Mouse (Mus musculus): ENCODE measurements at regions not wholly inside any gene's neighbourhood (a gene's known extent, or its start where the extent isn't known, plus 50 kb on each side); places are given as distances from the start of the nearest gene placed in this dataset.
"Not testable (repeated sequence)": the region's sequence is repeated elsewhere in the genome, so short reads cannot be mapped to it uniquely, and the experiment has no call there.

- TF ChIP-seq POLR2A (IDR thresholded peaks at IDR 0.05; ENCODE audit: insufficient read depth, low read length) (no peak), CTCF (IDR thresholded peaks at IDR 0.05; ENCODE audit: low read depth, low read length) (no peak), EP300 (IDR thresholded peaks at IDR 0.05; ENCODE audit: insufficient read depth, low read depth, low read length) (no peak)
- Histone ChIP-seq H3K4me1 (ENCODE audit: control insufficient read depth, insufficient read depth, low read length) (no peaks in the 10 kb centered on the region), H3K36me3 (ENCODE audit: control insufficient read depth, insufficient read depth, low read length, poor library complexity, severe bottlenecking) (no peaks in the 10 kb centered on the region)
Measured at GRCm38 (mm10) chr13:50954671-50955070, 146.0 kb upstream of the Spin1 start.

GRCm38 (mm10) chr13:50958051-50958883 is 142.4 kb upstream of the Spin1 start:
- no peaks in the 10 kb centered on the region for H3K27me3 ChIP-seq (ENCODE audit: control insufficient read depth, insufficient read depth, low read length, poor library complexity, severe bottlenecking)
- no peaks in the 10 kb centered on the region for H3K9me3 ChIP-seq (replicated peaks; ENCODE audit: control insufficient read depth, insufficient read depth, low read length, poor library complexity, severe bottlenecking)
- no peak overlapping the region; the same call in 1 of the 2 replicates for H3K4me3 ChIP-seq (ENCODE audit: low read depth, low read length)
- no peak overlapping the region for H3K27ac ChIP-seq (ENCODE audit: insufficient read depth, low read length)
- H3K36me3 ChIP-seq (ENCODE audit: control insufficient read depth, insufficient read depth, low read length, poor library complexity, severe bottlenecking), result no peaks in the 10 kb centered on the region
- no peaks in the 10 kb centered on the region for H3K4me1 ChIP-seq (ENCODE audit: control insufficient read depth, insufficient read depth, low read length)
- no peak overlapping the region for H3K9ac ChIP-seq (ENCODE audit: low read depth, poor library complexity, severe bottlenecking)
- TF ChIP-seq POLR2A (IDR thresholded peaks at IDR 0.05; ENCODE audit: insufficient read depth, low read length) (no peak), EP300 (IDR thresholded peaks at IDR 0.05; ENCODE audit: insufficient read depth, low read depth, low read length) (no peak), CTCF (IDR thresholded peaks at IDR 0.05; ENCODE audit: low read depth, low read length) (no peak)

More at GRCm38 (mm10) chr13:50954671-50955070, 146.0 kb upstream of the Spin1 start:
- Histone ChIP-seq H3K9me3 (replicated peaks; ENCODE audit: control insufficient read depth, insufficient read depth, low read length, poor library complexity, severe bottlenecking) (no peaks in the 10 kb centered on the region), H3K27me3 (ENCODE audit: control insufficient read depth, insufficient read depth, low read length, poor library complexity, severe bottlenecking) (no peaks in the 10 kb centered on the region), H3K27ac (ENCODE audit: insufficient read depth, low read length) (no peak overlapping the region), H3K9ac (ENCODE audit: low read depth, poor library complexity, severe bottlenecking) (no peak overlapping the region), H3K4me3 (ENCODE audit: low read depth, low read length) (no peak overlapping the region)

- no peaks in the 10 kb centered on the region for H3K9me3 ChIP-seq (replicated peaks; ENCODE audit: control insufficient read depth, insufficient read depth, low read length, poor library complexity, severe bottlenecking)
- no peaks in the 10 kb centered on the region for H3K27me3 ChIP-seq (ENCODE audit: control insufficient read depth, insufficient read depth, low read length, poor library complexity, severe bottlenecking)
- TF ChIP-seq POLR2A (IDR thresholded peaks at IDR 0.05; ENCODE audit: insufficient read depth, low read length) (no peak), CTCF (IDR thresholded peaks at IDR 0.05; ENCODE audit: low read depth, low read length) (no peak), EP300 (IDR thresholded peaks at IDR 0.05; ENCODE audit: insufficient read depth, low read depth, low read length) (no peak)
- H3K27ac ChIP-seq (ENCODE audit: insufficient read depth, low read length), result no peak overlapping the region
- H3K4me1 ChIP-seq (ENCODE audit: control insufficient read depth, insufficient read depth, low read length), result peaks cover 3% of the 10 kb centered on the region
- H3K36me3 ChIP-seq (ENCODE audit: control insufficient read depth, insufficient read depth, low read length, poor library complexity, severe bottlenecking), result no peaks in the 10 kb centered on the region
- H3K4me3 ChIP-seq (ENCODE audit: low read depth, low read length), result no peak overlapping the region
- no peak overlapping the region for H3K9ac ChIP-seq (ENCODE audit: low read depth, poor library complexity, severe bottlenecking)
Measured at GRCm38 (mm10) chr13:50960909-50961308, 139.8 kb upstream of the Spin1 start.

- H3K9ac ChIP-seq (ENCODE audit: low read depth, poor library complexity, severe bottlenecking), result no peak overlapping the region
- H3K9me3 ChIP-seq (replicated peaks; ENCODE audit: control insufficient read depth, insufficient read depth, low read length, poor library complexity, severe bottlenecking), result no peaks in the 10 kb centered on the region
- H3K36me3 ChIP-seq (ENCODE audit: control insufficient read depth, insufficient read depth, low read length, poor library complexity, severe bottlenecking), result no peaks in the 10 kb centered on the region
- H3K27me3 ChIP-seq (ENCODE audit: control insufficient read depth, insufficient read depth, low read length, poor library complexity, severe bottlenecking), result no peaks in the 10 kb centered on the region
- no peak overlapping the region for H3K4me3 ChIP-seq (ENCODE audit: low read depth, low read length)
- H3K27ac ChIP-seq (ENCODE audit: insufficient read depth, low read length), result no peak overlapping the region
- TF ChIP-seq EP300 (IDR thresholded peaks at IDR 0.05; ENCODE audit: insufficient read depth, low read depth, low read length) (0 out of 2 replicates have a peak, but pooled peaks have one; percentile 29), CTCF (IDR thresholded peaks at IDR 0.05; ENCODE audit: low read depth, low read length) (peak; percentile 94), POLR2A (IDR thresholded peaks at IDR 0.05; ENCODE audit: insufficient read depth, low read length) (no peak)
- H3K4me1 ChIP-seq (ENCODE audit: control insufficient read depth, insufficient read depth, low read length), result peaks cover 6% of the 10 kb centered on the region
Measured at GRCm38 (mm10) chr13:50964070-50964469, 136.6 kb upstream of the Spin1 start.

DNA sequence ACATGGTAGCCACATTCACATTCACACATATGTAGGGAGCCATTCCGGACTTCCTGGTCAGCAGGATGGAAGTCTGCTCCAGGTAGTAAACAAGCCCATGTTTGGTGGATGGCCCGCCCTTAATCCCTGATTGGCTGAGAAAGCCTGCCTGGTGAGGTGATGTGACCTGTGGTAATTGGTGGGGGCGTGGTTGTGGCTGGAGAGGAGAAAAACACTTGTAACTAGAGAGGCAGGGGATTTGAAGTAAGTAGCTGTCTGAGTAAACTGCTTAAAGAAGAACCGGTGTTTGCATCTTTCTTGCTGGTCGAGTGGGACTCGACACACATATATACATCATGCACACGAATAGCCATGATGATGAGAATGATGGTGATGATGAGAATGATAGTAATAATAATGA is 135.6 kb upstream of the Spin1 start:
- H3K27me3 ChIP-seq (ENCODE audit: control insufficient read depth, insufficient read depth, low read length, poor library complexity, severe bottlenecking); H3K4me1 ChIP-seq (ENCODE audit: control insufficient read depth, insufficient read depth, low read length); H3K9me3 ChIP-seq (replicated peaks; ENCODE audit: control insufficient read depth, insufficient read depth, low read length, poor library complexity, severe bottlenecking); H3K36me3 ChIP-seq (ENCODE audit: control insufficient read depth, insufficient read depth, low read length, poor library complexity, severe bottlenecking): not testable (repeated sequence)
- peak; percentile 20 for TF ChIP-seq POLR2A (IDR thresholded peaks at IDR 0.05; ENCODE audit: insufficient read depth, low read length)
- H3K9ac ChIP-seq (ENCODE audit: low read depth, poor library complexity, severe bottlenecking), result peak overlapping the region; percentile 6; the same call in 1 of the 2 replicates
- H3K27ac ChIP-seq (ENCODE audit: insufficient read depth, low read length), result peak overlapping the region; percentile 85
- H3K4me3 ChIP-seq (ENCODE audit: low read depth, low read length), result peak overlapping the region; percentile 4; the same call in 1 of the 2 replicates

DNA sequence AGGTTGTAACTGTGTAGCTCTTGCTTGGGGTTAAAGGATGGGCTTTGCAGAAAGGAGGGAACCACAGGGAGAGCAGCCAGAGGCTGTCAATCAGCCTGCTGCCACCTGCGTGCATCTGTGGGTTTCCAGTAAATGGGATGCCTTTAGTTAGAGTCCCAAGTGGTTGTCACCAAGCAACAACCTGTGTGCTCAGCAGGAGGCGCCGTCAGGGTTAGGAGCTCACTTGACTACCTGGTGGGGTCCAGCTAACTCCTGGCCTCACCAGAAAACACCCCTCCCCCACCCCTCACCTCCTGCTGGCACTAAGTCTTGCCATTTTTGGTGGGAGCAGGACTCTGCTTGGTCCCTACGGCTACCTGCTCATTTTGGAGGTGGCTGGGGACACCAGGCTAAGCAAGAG is 135.0 kb upstream of the Spin1 start:
- no peaks in the 10 kb centered on the region for H3K36me3 ChIP-seq (ENCODE audit: control insufficient read depth, insufficient read depth, low read length, poor library complexity, severe bottlenecking)
- TF ChIP-seq CTCF (IDR thresholded peaks at IDR 0.05; ENCODE audit: low read depth, low read length) (peak; percentile 45), EP300 (IDR thresholded peaks at IDR 0.05; ENCODE audit: insufficient read depth, low read depth, low read length) (peak; percentile 86), POLR2A (IDR thresholded peaks at IDR 0.05; ENCODE audit: insufficient read depth, low read length) (no peak)
- H3K9me3 ChIP-seq (replicated peaks; ENCODE audit: control insufficient read depth, insufficient read depth, low read length, poor library complexity, severe bottlenecking), result no peaks in the 10 kb centered on the region
- no peak overlapping the region for H3K4me3 ChIP-seq (ENCODE audit: low read depth, low read length)
- peaks cover 6% of the 10 kb centered on the region for H3K4me1 ChIP-seq (ENCODE audit: control insufficient read depth, insufficient read depth, low read length)
- H3K27ac ChIP-seq (ENCODE audit: insufficient read depth, low read length), result peak overlapping the region; percentile 73
- no peaks in the 10 kb centered on the region for H3K27me3 ChIP-seq (ENCODE audit: control insufficient read depth, insufficient read depth, low read length, poor library complexity, severe bottlenecking)
- no peak overlapping the region for H3K9ac ChIP-seq (ENCODE audit: low read depth, poor library complexity, severe bottlenecking)
